Mouse (Mus musculus) hindbrain, embryonic 16.5 days (tissue): Measurements from ENCODE around the gene Fnbp1l. TPM values are rescaled to one million over a fixed set of nuclear protein-coding genes. Genes with fewer than 3 reads are reported as not detected.
A peak's percentile ranks its signal among the peaks of the same experiment; 100 is the strongest.

Source experiments
- ATAC-seq: fragments of 200-750 bp; cut with Nextera tagmentation; 2 replicates; pipeline ENCODE4 v1.8.0; 2017; ENCODE audit warnings: moderate TSS enrichment, moderate library complexity
- H3K27ac ChIP-seq: fragments of 300-500 bp; sonication (generic); 2 replicates; pipeline ENCODE4 v1.5.1; 2014; ENCODE audit warnings: low read depth, mild to moderate bottlenecking, control low read depth, low read length, moderate library complexity
- H3K27me3 ChIP-seq: fragments of 300-500 bp; sonication (generic); replicated peaks from 2 replicates; pipeline ENCODE4 v1.6.1; 2014; ENCODE audit warnings: low read length; ENCODE audit not compliant: control insufficient read depth, insufficient read depth
- H3K36me3 ChIP-seq: fragments of 300-500 bp; sonication (generic); 2 replicates; pipeline ENCODE4 v1.6.1; 2014; ENCODE audit warnings: mild to moderate bottlenecking, low read length, moderate library complexity, mixed read lengths; ENCODE audit not compliant: control insufficient read depth, insufficient read depth
- H3K4me1 ChIP-seq: fragments of 300-500 bp; sonication (generic); 2 replicates; pipeline ENCODE4 v1.6.1; 2014; ENCODE audit warnings: low read depth, low read length; ENCODE audit not compliant: control insufficient read depth, insufficient read depth
- H3K4me2 ChIP-seq: fragments of 300-500 bp; sonication (generic); 2 replicates; pipeline ENCODE4 v1.6.1; 2014; ENCODE audit warnings: mild to moderate bottlenecking, low read length, control low read depth, moderate library complexity
- H3K4me3 ChIP-seq: fragments of 300-500 bp; sonication (generic); 2 replicates; pipeline ENCODE4 v1.5.1; 2014; ENCODE audit warnings: mild to moderate bottlenecking, low read length, control low read depth, moderate library complexity
- H3K9ac ChIP-seq: fragments of 300-500 bp; sonication (generic); 2 replicates; pipeline ENCODE4 v1.6.1; 2014; ENCODE audit warnings: low read depth, mild to moderate bottlenecking, control low read depth, low read length, moderate library complexity
- H3K9me3 ChIP-seq: fragments of 300-500 bp; sonication (generic); 2 replicates; pipeline ENCODE4 v1.6.1; 2014; ENCODE audit warnings: mild to moderate bottlenecking, low read length, moderate library complexity; ENCODE audit not compliant: control insufficient read depth
- WGBS: fragments of 180-500 bp; shearing (Covaris S2); extraction: QIAGEN DNeasy Blood & Tissue Kit; methylation state at CpG from one replicate; pipeline ENCODE4 v1.1.7; 2014; 5-methylcytosine and 5-hydroxymethylcytosine counted together
- polyA plus RNA-seq: library from polyadenylated mRNA; unstranded; fragments of >200 nt; fragmentation: Nextera tagmentation; extraction: Ambion mirVana; gene quantifications from 2 replicates; pipeline ENCODE4 v1.2.1, GENCODE M21; 2015

Fnbp1l gene
- polyA plus RNA-seq, 1 experiment from 2014 or later: 182 TPM

- Histone ChIP-seq H3K27ac (no peak overlapping the region), H3K27me3 (no peaks in the 10 kb centered on the region; the same call in 1 of the 2 replicates), H3K4me3 (no peak overlapping the region), H3K9ac (no peak overlapping the region), H3K4me2 (no peak overlapping the region), H3K4me1 (peaks cover 6% of the 10 kb centered on the region), H3K9me3 (no peaks in the 10 kb centered on the region), H3K36me3 (no peaks in the 10 kb centered on the region)
- WGBS: 14% methylated on average over 12 of the region's 12 CpGs
- ATAC-seq: no peak
Observed at GRCm38 (mm10) chr3:122635246-122635645, 15.7 kb upstream of the Fnbp1l start.

GRCm38 (mm10) chr3:122629580-122629979 lies 10.1 kb upstream of the Fnbp1l start:
- Histone ChIP-seq H3K9ac (no peak overlapping the region), H3K4me2 (peak overlapping the region; percentile 26; the same call in 1 of the 2 replicates), H3K27ac (no peak overlapping the region), H3K4me3 (no peak overlapping the region), H3K4me1 (no peaks in the 10 kb centered on the region; the same call in 1 of the 2 replicates), H3K36me3 (no peaks in the 10 kb centered on the region), H3K27me3 (no peaks in the 10 kb centered on the region), H3K9me3 (no peaks in the 10 kb centered on the region)
- no peak for ATAC-seq
- 20% methylated on average over 13 of the region's 13 CpGs for WGBS

GRCm38 (mm10) chr3:122628956-122629355 lies 9.4 kb upstream of the Fnbp1l start:
- no peak overlapping the region for H3K4me3 ChIP-seq
- no peaks in the 10 kb centered on the region for H3K9me3 ChIP-seq
- no peak for ATAC-seq
- H3K27me3 ChIP-seq: no peaks in the 10 kb centered on the region
- WGBS: 79% methylated on average over 3 of the region's 3 CpGs
- no peaks in the 10 kb centered on the region for H3K36me3 ChIP-seq
- no peak overlapping the region for H3K27ac ChIP-seq
- no peak overlapping the region for H3K4me2 ChIP-seq
- H3K4me1 ChIP-seq: no peaks in the 10 kb centered on the region; the same call in 1 of the 2 replicates
- H3K9ac ChIP-seq: no peak overlapping the region

DNA sequence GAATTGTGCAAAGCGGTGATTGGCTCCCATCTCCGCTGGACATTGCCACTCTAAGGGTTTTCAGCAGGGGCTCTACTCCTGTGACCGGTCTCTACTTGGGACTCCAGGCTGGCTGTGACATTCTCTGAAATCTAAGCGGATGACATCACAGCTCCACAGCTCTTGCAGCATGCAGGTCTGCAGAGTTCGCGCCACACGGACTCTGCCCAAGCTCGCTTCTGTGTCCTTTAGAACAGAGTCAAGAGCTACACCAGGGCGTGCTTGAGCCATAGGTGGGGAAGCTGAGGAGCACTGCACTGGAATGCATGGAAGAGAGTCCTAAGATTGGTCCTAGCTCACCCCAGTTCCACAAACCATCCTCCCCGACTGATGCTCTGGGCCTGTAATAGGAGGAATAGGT lies 9.0 kb upstream of the Fnbp1l start:
- Histone ChIP-seq H3K36me3 (no peaks in the 10 kb centered on the region), H3K27me3 (no peaks in the 10 kb centered on the region), H3K27ac (no peak overlapping the region), H3K9ac (no peak overlapping the region), H3K4me2 (no peak overlapping the region), H3K9me3 (no peaks in the 10 kb centered on the region), H3K4me3 (no peak overlapping the region), H3K4me1 (no peaks in the 10 kb centered on the region; the same call in 1 of the 2 replicates)
- WGBS: 94% methylated on average over 10 of the region's 10 CpGs
- no peak for ATAC-seq

GRCm38 (mm10) chr3:122627846-122628245 lies 8.3 kb upstream of the Fnbp1l start:
- H3K4me2 ChIP-seq: no peak overlapping the region
- H3K4me1 ChIP-seq: no peaks in the 10 kb centered on the region; the same call in 1 of the 2 replicates
- H3K27ac ChIP-seq: no peak overlapping the region
- no peak overlapping the region for H3K9ac ChIP-seq
- no peak overlapping the region for H3K4me3 ChIP-seq
- no peaks in the 10 kb centered on the region for H3K36me3 ChIP-seq
- H3K9me3 ChIP-seq: no peaks in the 10 kb centered on the region
- no peak for ATAC-seq
- WGBS: 85% methylated on average over 6 of the region's 6 CpGs
- H3K27me3 ChIP-seq: no peaks in the 10 kb centered on the region

- H3K9me3 ChIP-seq: no peaks in the 10 kb centered on the region
- H3K27ac ChIP-seq: no peak overlapping the region
- ATAC-seq: no peak
- H3K27me3 ChIP-seq: no peaks in the 10 kb centered on the region
- H3K4me3 ChIP-seq: no peak overlapping the region
- no peak overlapping the region for H3K4me2 ChIP-seq
- no peaks in the 10 kb centered on the region for H3K36me3 ChIP-seq
- no peak overlapping the region for H3K9ac ChIP-seq
- 54% methylated on average over 6 of the region's 6 CpGs for WGBS
- peaks cover 5% of the 10 kb centered on the region; the same call in 1 of the 2 replicates for H3K4me1 ChIP-seq
Observed at GRCm38 (mm10) chr3:122624591-122624990, 5.1 kb upstream of the Fnbp1l start.

DNA sequence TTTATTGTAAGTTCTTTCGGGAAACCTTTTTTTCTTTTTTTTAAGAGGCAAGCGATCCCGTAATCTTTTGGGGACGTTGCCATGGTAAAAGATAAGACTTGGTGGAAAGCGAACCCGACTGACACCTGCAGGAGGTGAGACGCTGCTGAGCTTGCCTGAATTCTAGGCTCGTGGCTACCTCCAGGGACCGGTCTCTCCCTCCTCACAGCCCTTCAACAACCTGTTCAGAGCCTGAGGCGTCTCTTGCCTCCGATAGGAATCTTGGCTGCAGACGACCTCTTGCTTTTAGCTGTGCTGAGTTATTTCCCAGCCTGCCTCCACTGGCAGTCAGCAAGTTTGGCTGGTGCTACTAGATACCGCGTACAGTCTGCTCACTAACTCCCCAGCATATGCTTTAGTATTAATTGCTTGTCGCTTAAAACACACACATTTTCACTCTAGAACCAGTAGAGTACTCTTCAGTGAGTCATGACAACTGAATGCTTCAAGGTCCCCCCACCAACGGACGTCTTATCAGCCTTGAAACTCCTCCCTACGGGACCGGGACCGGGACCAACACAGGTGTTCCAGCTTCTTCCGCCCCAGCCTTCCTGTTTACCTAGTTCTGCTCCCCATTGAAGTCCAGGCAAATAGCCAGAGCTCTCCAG lies 893 bp upstream of the Fnbp1l start:
- Histone ChIP-seq H3K27me3 (no peaks in the 10 kb centered on the region), H3K27ac (peak overlapping the region; percentile 96), H3K4me3 (peak overlapping the region; percentile 97), H3K9me3 (no peaks in the 10 kb centered on the region), H3K36me3 (no peaks in the 10 kb centered on the region), H3K4me1 (peaks cover 19% of the 10 kb centered on the region), H3K4me2 (peak overlapping the region; percentile 84), H3K9ac (peak overlapping the region; percentile 100)
- ATAC-seq: peak; percentile 45
- under 1% methylated on average over 21 of the region's 21 CpGs for WGBS

DNA sequence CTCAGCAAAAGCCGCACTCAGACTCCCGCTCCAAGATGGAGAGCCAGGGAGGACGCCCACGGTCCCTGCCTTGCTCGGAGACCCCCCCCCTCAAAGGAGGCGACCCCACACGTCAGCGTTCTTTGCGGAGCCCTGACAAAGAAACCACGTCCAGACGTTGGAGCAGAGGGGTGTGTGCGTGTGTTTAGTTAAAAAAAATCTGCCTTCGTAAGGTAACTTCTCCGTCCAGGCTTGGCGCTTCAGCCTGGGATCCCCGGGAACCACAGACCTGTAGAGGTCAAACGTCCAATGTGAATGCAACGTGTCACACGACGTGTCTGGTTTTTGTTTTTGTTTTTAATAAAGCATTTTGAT lies 393 bp upstream of the Fnbp1l start:
- peak overlapping the region; percentile 84 for H3K4me2 ChIP-seq
- H3K4me3 ChIP-seq: peak overlapping the region; percentile 97
- WGBS: under 1% methylated on average over 20 of the region's 20 CpGs

GRCm38 (mm10) chr3:122618402-122618801 lies 1.1 kb downstream of the Fnbp1l start:
- no peaks in the 10 kb centered on the region for H3K36me3 ChIP-seq
- H3K4me2 ChIP-seq: peak overlapping the region; percentile 60
- peaks cover 22% of the 10 kb centered on the region for H3K4me1 ChIP-seq
- under 1% methylated on average over 30 of the region's 30 CpGs for WGBS
- H3K9ac ChIP-seq: peak overlapping the region; percentile 100
- H3K27ac ChIP-seq: peak overlapping the region; percentile 96
- no peaks in the 10 kb centered on the region for H3K9me3 ChIP-seq
- H3K4me3 ChIP-seq: peak overlapping the region; percentile 97
- no peaks in the 10 kb centered on the region for H3K27me3 ChIP-seq
- no peak for ATAC-seq

More for the DNA sequence above, 393 bp upstream of the Fnbp1l start:
- ATAC-seq: peak; percentile 79
- peak overlapping the region; percentile 96 for H3K27ac ChIP-seq
- H3K4me1 ChIP-seq: peaks cover 20% of the 10 kb centered on the region
- peak overlapping the region; percentile 100 for H3K9ac ChIP-seq
- no peaks in the 10 kb centered on the region for H3K36me3 ChIP-seq
- no peaks in the 10 kb centered on the region for H3K9me3 ChIP-seq
- H3K27me3 ChIP-seq: no peaks in the 10 kb centered on the region
